Mouse (Mus musculus): ENCODE measurements around the gene Twnk.

Twnk gene

GRCm38 (mm10) chr19:45005444-45005843, at the start of gene Twnk:
Gene Twnk, plus strand, starts transcription at chr19:45005663.
- peak; percentile 41 for DNase-seq

GRCm38 (mm10) chr19:44959633-44960032, 45.8 kb upstream of the Twnk start:
- DNase-seq = no peak

GRCm38 (mm10) chr19:44965978-44966377, 39.5 kb upstream of the Twnk start:
- DNase-seq = no peak

- no peak for DNase-seq
These were observed 37.1 kb upstream of the Twnk start for GRCm38 (mm10) chr19:44968329-44968728.

- DNase-seq = no peak
These were observed 28.8 kb upstream of the Twnk start for GRCm38 (mm10) chr19:44976636-44977035.

GRCm38 (mm10) chr19:44977148-44977547, 28.3 kb upstream of the Twnk start:
- DNase-seq = no peak

- DNase-seq = no peak
These were observed 24.7 kb upstream of the Twnk start for GRCm38 (mm10) chr19:44980787-44981186.

- DNase-seq = no peak
These were observed 22.9 kb upstream of the Twnk start for GRCm38 (mm10) chr19:44982477-44983115.

GRCm38 (mm10) chr19:44983366-44983765, 22.1 kb upstream of the Twnk start:
- no peak for DNase-seq

GRCm38 (mm10) chr19:44984420-44984819, 21.0 kb upstream of the Twnk start:
- no peak for DNase-seq

GRCm38 (mm10) chr19:44985159-44985988, 20.1 kb upstream of the Twnk start:
- no peak for DNase-seq

GRCm38 (mm10) chr19:44987004-44987403, 18.5 kb upstream of the Twnk start:
- no peak for DNase-seq

- no peak for DNase-seq
These were observed 17.6 kb upstream of the Twnk start for GRCm38 (mm10) chr19:44987851-44988250.

- DNase-seq = no peak
These were observed 17.1 kb upstream of the Twnk start for GRCm38 (mm10) chr19:44988321-44988720.

GRCm38 (mm10) chr19:44988831-44989566, 16.5 kb upstream of the Twnk start, which contains the start of gene Sema4g:
Gene Sema4g, plus strand, starts transcription at chr19:44989101.
- DNase-seq = peak; percentile 51

- DNase-seq = no peak
These were observed 15.6 kb upstream of the Twnk start for GRCm38 (mm10) chr19:44989567-44990495.

- DNase-seq = no peak
These were observed 14.4 kb upstream of the Twnk start for GRCm38 (mm10) chr19:44991031-44991430.

GRCm38 (mm10) chr19:44992246-44992645, 13.2 kb upstream of the Twnk start:
- DNase-seq = peak; percentile 23

- no peak for DNase-seq
These were observed 12.8 kb upstream of the Twnk start for GRCm38 (mm10) chr19:44992712-44993111.

- no peak for DNase-seq
These were observed 7.7 kb upstream of the Twnk start for GRCm38 (mm10) chr19:44997786-44998185.

GRCm38 (mm10) chr19:44999647-45000046, 5.8 kb upstream of the Twnk start:
- no peak for DNase-seq

- no peak for DNase-seq
These were observed 3.2 kb upstream of the Twnk start for GRCm38 (mm10) chr19:45002301-45002700.
